Mouse (Mus musculus): Measurements from ENCODE around the gene Aqp6. TPM values are rescaled to one million over a fixed set of nuclear protein-coding genes. Genes with fewer than 3 reads are reported as not detected.
A peak's percentile ranks its signal among the peaks of the same experiment; 100 is the strongest.

Aqp6 gene
- polyA plus RNA-seq, 1 experiment = not detected

DNA sequence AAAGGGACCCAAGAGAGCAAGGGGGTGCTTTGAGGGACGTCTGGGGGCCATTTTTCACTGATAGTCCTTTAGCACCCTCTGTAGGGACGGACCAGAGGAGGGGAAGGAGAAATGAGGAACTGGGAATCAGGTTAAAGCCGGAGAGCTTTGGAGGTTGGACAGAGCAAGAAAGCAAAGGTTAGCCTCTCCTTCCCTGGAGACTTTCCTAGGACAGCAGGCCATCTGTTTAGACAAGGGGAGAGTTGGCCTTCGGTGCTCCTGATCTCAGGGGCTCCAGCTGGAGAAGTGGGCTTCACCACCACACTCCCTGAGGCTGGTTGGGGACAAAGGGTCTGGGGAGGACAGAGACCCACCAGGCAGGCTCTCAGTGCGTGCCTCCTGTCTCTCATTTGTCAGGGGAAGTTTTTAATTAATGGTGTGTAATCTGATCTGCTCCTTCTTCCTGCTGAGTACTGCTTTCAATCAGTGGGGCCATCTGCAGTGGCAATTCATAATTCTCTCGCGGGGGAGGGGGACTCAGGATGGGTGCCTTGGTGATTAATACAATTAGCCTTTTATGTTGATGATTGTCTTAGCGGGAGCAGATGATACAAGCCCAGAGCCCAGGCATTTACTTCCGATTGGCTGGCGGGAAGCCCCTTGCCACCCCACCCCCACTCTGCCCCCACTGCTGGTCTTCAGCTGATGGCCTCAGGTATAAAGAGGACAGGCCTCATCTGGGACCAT, 6.4 kb downstream of the Aqp6 start:
- Histone ChIP-seq H3K27ac (ENCODE audit: insufficient read depth, low read length) (no peak overlapping the region), H3K4me3 (ENCODE audit: insufficient read depth, low read length) (no peak overlapping the region), H3K4me1 (ENCODE audit: control insufficient read depth, insufficient read depth, low read length) (no peaks in the 10 kb centered on the region)
- TF ChIP-seq POLR2A (IDR thresholded peaks at IDR 0.05; ENCODE audit: low read depth, low read length) = no peak
- TF ChIP-seq CTCF (IDR thresholded peaks at IDR 0.05; ENCODE audit: borderline replicate concordance, insufficient read depth, low read length) = no peak

DNA sequence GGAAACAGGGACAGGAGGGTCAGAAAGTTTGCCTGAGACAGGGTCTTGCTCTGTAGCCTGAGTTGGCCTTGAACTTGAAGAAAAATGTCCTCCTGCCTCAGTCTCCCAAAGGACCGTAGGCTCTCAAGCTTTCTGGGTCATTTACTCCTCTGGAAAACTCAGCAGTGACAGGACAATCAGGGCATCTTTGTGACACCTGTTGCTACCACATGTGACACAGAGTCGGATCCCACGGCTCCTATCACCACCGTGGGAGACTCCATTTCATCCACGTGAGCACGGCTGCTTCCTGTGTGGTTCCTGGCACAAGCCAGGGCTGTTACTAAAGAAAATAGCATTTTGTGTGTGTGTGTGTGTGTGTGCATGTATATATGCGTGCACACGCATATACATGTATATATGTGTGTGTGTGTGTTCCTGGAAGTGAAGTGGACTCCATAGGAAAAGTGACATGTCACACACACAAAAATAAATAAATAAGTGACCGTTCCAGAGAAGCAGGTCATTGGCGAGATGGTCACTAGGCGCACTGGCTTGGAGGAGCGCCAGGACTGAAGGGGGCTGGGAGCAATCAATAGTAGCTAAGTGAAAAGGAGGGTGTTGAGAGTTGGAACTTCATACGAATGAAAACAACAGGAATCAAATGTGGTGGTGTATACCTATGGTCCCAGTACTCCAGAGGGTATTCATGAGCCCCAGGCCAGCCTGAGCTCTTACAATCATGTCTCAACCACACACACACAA, 7.4 kb downstream of the Aqp6 start:
- Histone ChIP-seq H3K27ac (ENCODE audit: insufficient read depth, low read length) (no peak overlapping the region), H3K4me1 (ENCODE audit: control insufficient read depth, insufficient read depth, low read length) (no peaks in the 10 kb centered on the region), H3K4me3 (ENCODE audit: insufficient read depth, low read length) (no peak overlapping the region)
- TF ChIP-seq CTCF (IDR thresholded peaks at IDR 0.05; ENCODE audit: borderline replicate concordance, insufficient read depth, low read length) = no peak
- no peak for TF ChIP-seq POLR2A (IDR thresholded peaks at IDR 0.05; ENCODE audit: low read depth, low read length)

DNA sequence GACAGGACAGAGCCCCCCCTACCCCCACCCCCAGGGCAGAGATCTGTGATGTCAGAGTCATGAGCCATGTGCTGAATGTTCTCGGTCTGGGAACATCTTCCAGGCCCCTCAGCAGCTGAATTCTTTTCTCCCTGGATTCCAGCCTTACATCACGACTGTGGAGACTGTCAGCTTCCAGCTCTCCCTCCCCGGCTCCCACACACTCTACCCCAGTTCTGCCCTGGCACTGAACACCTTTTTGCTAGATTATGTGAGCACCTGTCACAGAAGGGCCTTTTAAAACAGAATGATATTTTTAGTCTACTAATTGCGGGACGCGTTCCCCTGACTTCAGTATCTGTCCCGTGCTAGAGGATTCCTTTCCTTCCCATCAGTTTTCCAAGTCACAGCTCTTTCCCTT, 10.4 kb downstream of the Aqp6 start:
- no peak for TF ChIP-seq CTCF (IDR thresholded peaks at IDR 0.05; ENCODE audit: borderline replicate concordance, insufficient read depth, low read length)
- no peak for TF ChIP-seq POLR2A (IDR thresholded peaks at IDR 0.05; ENCODE audit: low read depth, low read length)
- Histone ChIP-seq H3K4me3 (ENCODE audit: insufficient read depth, low read length) (no peak overlapping the region), H3K4me1 (ENCODE audit: control insufficient read depth, insufficient read depth, low read length) (peaks cover 7% of the 10 kb centered on the region), H3K27ac (ENCODE audit: insufficient read depth, low read length) (no peak overlapping the region)

DNA sequence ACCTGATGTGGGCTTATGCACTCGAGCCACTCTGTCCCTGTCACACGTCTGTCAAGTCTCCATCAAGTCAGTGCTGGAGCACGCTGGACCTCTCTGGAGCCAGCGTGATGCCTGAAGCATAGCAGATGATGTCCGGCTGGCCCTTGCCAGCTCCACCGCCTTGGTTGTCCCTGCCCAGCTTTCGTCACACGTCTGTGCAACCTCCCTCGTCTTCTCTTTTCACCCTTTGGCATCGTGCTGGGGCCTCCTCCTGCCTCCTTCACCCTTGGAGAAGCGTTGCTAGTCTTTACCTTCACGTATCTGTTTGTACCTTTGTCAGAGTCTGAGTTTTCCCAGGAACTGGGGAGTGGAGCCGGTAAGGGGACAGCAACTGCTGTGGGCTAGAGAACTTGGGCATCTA, 13.1 kb downstream of the Aqp6 start:
- H3K27ac ChIP-seq (ENCODE audit: insufficient read depth, low read length) = no peak overlapping the region
- TF ChIP-seq CTCF (IDR thresholded peaks at IDR 0.05; ENCODE audit: borderline replicate concordance, insufficient read depth, low read length) = no peak
- TF ChIP-seq POLR2A (IDR thresholded peaks at IDR 0.05; ENCODE audit: low read depth, low read length) = no peak

DNA sequence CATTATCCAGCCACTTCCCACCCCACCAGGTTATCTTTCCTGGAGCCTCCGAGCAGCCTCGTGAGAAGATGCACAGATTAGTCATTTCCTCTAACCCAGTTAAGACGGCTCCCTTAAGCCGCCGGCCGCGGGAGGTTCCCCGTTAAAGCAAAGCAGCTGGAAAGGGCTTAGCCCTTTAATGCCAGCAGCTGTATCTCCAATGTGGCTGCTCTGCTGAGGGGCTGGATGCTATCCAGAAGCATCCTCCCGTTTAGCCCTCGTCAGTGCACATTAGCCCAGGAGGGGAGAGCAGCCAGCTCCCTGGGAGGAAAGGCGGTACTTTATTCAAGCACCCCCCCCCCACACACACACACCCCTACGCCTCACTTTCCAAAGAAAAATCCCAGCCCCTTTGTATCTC, 13.6 kb downstream of the Aqp6 start:
- peaks cover 7% of the 10 kb centered on the region for H3K4me1 ChIP-seq (ENCODE audit: control insufficient read depth, insufficient read depth, low read length)
- TF ChIP-seq POLR2A (IDR thresholded peaks at IDR 0.05; ENCODE audit: low read depth, low read length) (no peak), CTCF (IDR thresholded peaks at IDR 0.05; ENCODE audit: borderline replicate concordance, insufficient read depth, low read length) (no peak)
- H3K27ac ChIP-seq (ENCODE audit: insufficient read depth, low read length) = peak overlapping the region; percentile 48
- no peak overlapping the region for H3K4me3 ChIP-seq (ENCODE audit: insufficient read depth, low read length)

More for the DNA sequence above, 13.1 kb downstream of the Aqp6 start:
- H3K4me1 ChIP-seq (ENCODE audit: control insufficient read depth, insufficient read depth, low read length) = peaks cover 7% of the 10 kb centered on the region
- no peak overlapping the region for H3K4me3 ChIP-seq (ENCODE audit: insufficient read depth, low read length)

DNA sequence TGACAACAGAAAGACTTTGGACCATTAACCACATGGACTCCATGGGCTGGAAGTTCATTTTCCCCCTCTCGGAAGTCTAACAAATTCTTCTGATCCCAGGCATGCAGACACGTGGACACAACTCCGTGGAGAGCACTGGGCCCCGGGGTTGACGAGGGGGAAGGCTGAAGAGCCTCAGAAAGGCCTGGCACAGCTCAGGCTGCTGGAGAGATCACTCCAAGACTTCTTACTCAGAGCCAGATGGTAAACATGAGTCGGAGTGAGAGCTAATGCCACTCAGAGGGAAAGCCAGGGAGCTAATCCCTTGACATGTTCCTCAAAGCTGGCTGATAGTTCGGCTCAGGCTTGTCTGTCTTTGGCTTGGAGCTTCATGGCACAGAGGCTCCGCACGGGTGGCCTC, 14.0 kb downstream of the Aqp6 start:
- H3K4me1 ChIP-seq (ENCODE audit: control insufficient read depth, insufficient read depth, low read length) = peaks cover 7% of the 10 kb centered on the region
- TF ChIP-seq POLR2A (IDR thresholded peaks at IDR 0.05; ENCODE audit: low read depth, low read length) = no peak
- no peak for TF ChIP-seq CTCF (IDR thresholded peaks at IDR 0.05; ENCODE audit: borderline replicate concordance, insufficient read depth, low read length)
- peak overlapping the region; percentile 48 for H3K27ac ChIP-seq (ENCODE audit: insufficient read depth, low read length)
- no peak overlapping the region for H3K4me3 ChIP-seq (ENCODE audit: insufficient read depth, low read length)

DNA sequence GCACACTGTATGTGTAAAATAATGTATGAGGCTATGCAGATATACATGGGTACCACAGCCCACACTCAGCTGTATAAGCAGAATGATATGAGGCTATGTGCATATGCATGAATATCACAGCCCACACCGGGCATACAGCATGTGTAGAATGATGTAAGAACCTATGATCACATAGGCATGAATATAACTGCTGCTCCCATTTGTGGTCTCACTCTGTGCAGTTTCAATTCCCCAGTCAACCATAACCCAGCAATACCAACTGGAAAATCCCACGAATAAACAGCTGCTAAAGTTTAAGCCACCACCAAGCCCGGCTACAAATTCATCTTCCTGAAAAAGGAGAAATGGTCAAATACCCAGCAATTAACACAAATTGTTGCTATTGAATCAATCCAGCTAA, 17.4 kb downstream of the Aqp6 start:
- TF ChIP-seq CTCF (IDR thresholded peaks at IDR 0.05; ENCODE audit: borderline replicate concordance, insufficient read depth, low read length) (no peak), POLR2A (IDR thresholded peaks at IDR 0.05; ENCODE audit: low read depth, low read length) (no peak)
- Histone ChIP-seq H3K4me1 (ENCODE audit: control insufficient read depth, insufficient read depth, low read length) (peaks cover 7% of the 10 kb centered on the region), H3K27ac (ENCODE audit: insufficient read depth, low read length) (no peak overlapping the region), H3K4me3 (ENCODE audit: insufficient read depth, low read length) (no peak overlapping the region)

DNA sequence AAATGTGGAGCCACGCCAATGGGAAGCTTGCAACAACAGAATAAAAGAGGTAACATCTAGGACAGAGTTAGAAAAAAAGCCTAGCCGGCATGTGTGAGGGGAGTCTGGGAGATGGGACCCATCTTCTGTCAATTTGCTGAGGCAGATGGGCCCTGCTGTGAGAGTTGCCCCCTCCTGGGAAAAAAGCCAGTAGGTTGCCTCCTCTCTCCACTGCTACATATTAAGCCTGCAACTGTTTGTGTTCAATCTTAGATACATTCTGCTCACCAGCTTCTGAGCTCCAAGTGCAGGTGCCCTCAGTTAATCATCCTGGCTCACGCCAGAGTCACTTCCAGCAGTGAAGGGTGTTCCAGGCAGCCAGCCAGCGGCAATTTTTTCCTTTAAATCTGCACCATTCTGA, 18.6 kb downstream of the Aqp6 start:
- TF ChIP-seq POLR2A (IDR thresholded peaks at IDR 0.05; ENCODE audit: low read depth, low read length) (no peak), CTCF (IDR thresholded peaks at IDR 0.05; ENCODE audit: borderline replicate concordance, insufficient read depth, low read length) (no peak)
- Histone ChIP-seq H3K4me3 (ENCODE audit: insufficient read depth, low read length) (no peak overlapping the region), H3K27ac (ENCODE audit: insufficient read depth, low read length) (no peak overlapping the region), H3K4me1 (ENCODE audit: control insufficient read depth, insufficient read depth, low read length) (peaks cover 7% of the 10 kb centered on the region)

DNA sequence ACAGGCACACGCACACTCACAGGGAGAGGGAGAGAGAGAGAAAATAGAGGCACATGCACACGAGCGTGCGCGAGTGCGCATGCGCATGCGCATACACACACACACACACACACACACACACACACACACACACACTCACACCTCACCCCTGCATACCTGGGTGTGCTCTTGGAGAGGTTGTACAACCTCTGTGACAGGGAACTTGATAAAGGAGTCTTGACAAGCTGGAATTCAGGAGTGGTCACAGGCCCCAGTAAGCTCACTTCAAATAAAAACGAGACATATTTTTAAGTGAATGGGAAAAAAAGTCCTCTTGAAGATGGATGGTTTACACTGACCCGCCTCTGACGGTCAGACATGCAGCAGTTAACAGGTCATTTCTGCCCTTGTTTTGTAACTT, 20.9 kb downstream of the Aqp6 start:
- no peaks in the 10 kb centered on the region for H3K4me1 ChIP-seq (ENCODE audit: control insufficient read depth, insufficient read depth, low read length)
- TF ChIP-seq CTCF (IDR thresholded peaks at IDR 0.05; ENCODE audit: borderline replicate concordance, insufficient read depth, low read length) (no peak), POLR2A (IDR thresholded peaks at IDR 0.05; ENCODE audit: low read depth, low read length) (no peak)

DNA sequence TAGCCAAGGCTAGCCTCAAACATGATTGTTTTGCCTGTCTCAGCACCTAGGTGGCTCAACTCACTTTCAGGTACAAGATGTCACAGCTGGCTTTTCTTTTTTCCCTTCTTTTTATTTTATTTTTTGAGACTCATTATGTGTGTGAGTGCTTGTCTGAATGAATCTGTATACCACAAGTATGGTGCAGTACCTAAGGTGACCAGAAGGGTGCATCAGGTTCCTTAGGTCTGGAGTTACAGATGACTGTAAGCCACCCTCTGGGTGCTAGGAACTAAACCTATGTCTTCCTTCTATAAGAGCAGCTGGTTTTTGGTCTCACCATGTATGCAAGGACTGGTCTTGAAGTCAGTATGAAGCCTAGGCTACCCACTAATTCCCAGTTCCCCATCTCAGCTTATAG, 30.4 kb downstream of the Aqp6 start:
- Histone ChIP-seq H3K4me1 (ENCODE audit: control insufficient read depth, insufficient read depth, low read length) (no peaks in the 10 kb centered on the region), H3K27ac (ENCODE audit: insufficient read depth, low read length) (no peak overlapping the region), H3K4me3 (ENCODE audit: insufficient read depth, low read length) (no peak overlapping the region)
- TF ChIP-seq CTCF (IDR thresholded peaks at IDR 0.05; ENCODE audit: borderline replicate concordance, insufficient read depth, low read length) (no peak), POLR2A (IDR thresholded peaks at IDR 0.05; ENCODE audit: low read depth, low read length) (no peak)

More for the DNA sequence above, 20.9 kb downstream of the Aqp6 start:
- Histone ChIP-seq H3K4me3 (ENCODE audit: insufficient read depth, low read length) (no peak overlapping the region), H3K27ac (ENCODE audit: insufficient read depth, low read length) (no peak overlapping the region)
